Mouse (Mus musculus) ES-CJ7 (cell line): ENCODE data around the gene Ngdn.
"Not testable (repeated sequence)": the region's sequence is repeated elsewhere in the genome, so short reads cannot be mapped to it uniquely, and the experiment has no call there.

Experiments
- DNase-seq: peaks from one replicate; pipeline ENCODE4 v3.0.0; 2011; ENCODE audit warnings: low read depth, low spot score

The Ngdn gene

GRCm38 (mm10) chr14:55014991-55015766 is at the start of gene Ngdn:
Ngdn (plus strand) TSS chr14:55015454.
- peak; percentile 100 for DNase-seq

DNA sequence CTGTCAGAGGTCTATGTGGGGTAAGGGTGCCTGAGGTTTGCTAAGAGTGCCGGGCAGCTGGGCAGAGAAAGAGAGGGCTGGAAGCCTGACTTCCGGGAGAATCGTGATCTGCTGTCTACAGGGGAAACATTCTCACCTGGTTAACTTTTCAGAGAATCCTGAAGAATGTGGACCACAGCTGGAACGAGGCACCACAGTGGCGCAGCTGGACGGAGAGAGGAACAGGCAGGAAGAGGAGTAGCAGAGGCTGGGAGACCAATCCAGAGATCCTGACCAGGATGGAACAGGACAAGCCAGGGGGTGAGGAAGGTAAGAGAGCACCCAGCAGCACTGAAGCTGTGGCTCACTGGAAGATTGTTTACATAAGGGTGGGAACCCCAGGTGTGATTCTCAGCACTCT is 49.6 kb upstream of the Ngdn start:
- DNase-seq, result no peak

GRCm38 (mm10) chr14:54966320-54966977 is 48.8 kb upstream of the Ngdn start, which contains the start of gene Myh6:
Myh6 (minus strand) TSS chr14:54966927.
- no peak for DNase-seq

- DNase-seq, result no peak
Measured at GRCm38 (mm10) chr14:54967874-54968273, 47.4 kb upstream of the Ngdn start.

DNA sequence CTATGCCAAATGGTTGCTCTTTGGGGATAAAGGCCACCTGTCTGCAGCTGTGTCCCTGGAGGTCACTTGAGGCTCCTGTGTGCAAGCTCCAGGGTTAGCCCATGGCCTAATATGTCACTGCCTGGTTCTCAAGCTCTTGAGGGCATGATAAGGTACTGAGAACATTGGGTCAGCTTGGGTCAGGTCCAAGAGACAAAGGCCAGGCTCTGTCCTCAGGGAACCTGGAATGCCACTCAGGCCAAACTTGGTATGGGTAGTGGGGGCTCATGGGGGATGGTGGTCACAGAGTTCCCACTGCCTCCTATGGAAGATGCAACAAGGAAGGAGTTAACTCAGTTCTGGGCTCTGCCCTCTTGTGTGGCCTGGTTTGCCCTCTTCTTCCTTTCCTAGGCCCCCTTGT is 46.9 kb upstream of the Ngdn start:
- DNase-seq, result no peak

DNA sequence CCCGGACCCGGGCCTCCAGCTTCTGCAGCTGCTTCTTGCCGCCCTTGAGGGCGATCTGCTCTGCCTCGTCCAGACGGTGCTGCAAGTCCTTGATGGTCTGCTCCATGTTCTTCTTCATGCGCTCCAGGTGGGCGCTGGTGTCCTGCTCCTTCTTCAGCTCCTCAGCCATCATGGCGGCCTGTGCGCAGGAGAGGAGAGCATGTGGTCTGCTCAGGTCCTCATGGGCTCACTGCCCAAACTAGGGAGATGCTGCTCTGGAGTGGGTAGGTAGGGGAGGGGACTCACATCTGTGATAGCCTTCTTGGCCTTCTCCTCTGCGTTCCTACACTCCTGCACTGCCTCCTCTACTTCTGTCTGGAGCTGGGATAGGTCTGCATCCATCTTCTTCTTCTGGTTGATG is 42.5 kb upstream of the Ngdn start:
- not testable (repeated sequence) for DNase-seq

GRCm38 (mm10) chr14:54974068-54974791 is 41.0 kb upstream of the Ngdn start:
- DNase-seq, result no peak

GRCm38 (mm10) chr14:54976633-54977032 is 38.6 kb upstream of the Ngdn start, which contains the start of gene Gm17428:
Gm17428 (plus strand) TSS chr14:54976933.
- DNase-seq, result no peak

DNA sequence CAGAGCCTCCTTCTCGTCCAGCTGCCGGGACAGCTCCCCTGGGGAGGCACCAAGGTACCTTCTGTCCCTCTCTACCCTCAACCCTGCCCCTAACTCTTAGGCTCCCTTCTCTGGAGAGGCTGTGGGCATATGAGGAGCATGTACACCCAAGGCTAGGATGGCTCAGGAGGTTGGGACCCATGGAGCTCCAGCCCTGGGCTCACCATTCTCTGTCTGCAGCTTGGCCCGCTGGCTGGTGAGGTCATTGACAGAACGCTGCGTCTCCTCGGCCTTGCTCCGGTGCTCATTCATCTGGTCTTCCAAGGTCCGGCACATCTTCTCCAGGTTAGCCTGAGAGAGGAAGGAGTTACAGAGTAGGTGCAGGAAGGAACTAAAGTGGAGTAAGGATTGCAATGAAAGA is 36.6 kb upstream of the Ngdn start:
- DNase-seq, result no peak

DNA sequence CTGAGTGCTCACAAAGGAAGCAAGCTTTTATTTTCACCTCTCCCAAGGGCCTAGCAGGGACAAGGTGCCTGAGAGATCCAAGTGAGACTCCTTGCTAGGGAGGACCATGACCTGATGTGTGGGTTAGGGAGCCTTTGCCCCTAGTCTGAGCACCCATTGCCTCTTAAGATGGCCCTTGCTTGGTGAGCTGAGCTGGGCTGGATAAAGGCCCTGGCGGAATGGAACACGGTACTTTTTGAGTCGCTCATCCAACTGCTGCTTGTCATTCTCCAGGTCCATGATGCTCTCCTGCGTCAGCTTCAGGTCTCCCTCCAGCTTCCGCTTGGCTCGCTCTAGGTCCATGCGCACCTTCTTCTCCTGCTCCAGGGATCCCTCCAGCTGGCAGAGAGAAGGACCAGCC is 33.3 kb upstream of the Ngdn start:
- DNase-seq, result no peak

DNA sequence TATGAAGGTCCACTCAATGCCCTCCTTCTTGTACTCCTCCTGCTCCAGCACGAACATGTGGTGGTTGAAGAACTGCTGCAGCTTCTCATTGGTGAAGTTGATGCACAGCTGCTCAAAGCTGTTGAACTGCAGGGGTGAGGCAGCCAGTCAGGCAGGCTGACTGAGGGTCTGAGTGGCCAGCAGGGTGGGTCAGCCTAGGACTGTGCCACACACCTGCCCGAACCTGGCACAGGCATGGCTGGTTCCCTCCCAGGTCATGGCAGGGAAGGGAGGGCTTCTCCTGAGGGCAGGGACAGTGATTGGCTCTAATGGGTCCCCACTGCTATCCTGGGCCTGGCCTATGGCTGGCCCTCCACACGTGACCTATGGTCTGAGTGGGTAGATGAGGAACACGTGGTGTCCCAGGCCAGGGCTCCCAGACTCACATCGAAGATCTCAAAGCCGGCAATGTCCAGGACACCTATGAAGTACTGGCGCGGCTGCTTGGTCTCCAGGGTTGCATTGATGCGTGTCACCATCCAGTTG is 26.8 kb upstream of the Ngdn start:
- not testable (repeated sequence) for DNase-seq

DNA sequence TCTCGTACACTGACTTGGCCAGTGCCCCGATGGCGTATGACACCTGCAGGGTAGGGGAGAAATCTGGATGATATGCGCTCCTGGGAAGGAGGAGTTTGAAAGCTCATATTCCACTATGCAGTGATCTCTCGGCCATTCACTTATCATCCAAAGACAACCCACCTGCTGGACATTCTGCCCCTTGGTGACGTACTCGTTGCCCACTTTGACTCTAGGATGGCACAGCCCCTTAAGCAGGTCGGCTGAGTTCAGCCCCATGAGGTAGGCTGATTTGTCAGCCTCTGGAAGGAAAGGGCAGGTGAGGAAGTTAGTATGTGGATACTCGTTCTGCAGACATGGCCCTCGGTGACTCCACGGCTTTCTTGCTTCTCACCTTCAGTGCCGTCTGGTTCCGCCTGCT is 26.4 kb upstream of the Ngdn start:
- DNase-seq, result no peak

- DNase-seq, result no peak
Measured at GRCm38 (mm10) chr14:54989886-54990441, 25.3 kb upstream of the Ngdn start.

- no peak for DNase-seq
Measured at GRCm38 (mm10) chr14:54992196-54992595, 23.1 kb upstream of the Ngdn start.

GRCm38 (mm10) chr14:54993636-54994035 is 21.6 kb upstream of the Ngdn start:
- no peak for DNase-seq

GRCm38 (mm10) chr14:54994136-54994868 is 21.0 kb upstream of the Ngdn start, which contains the start of gene Myh7:
Myh7 (minus strand) TSS chr14:54994626.
- no peak for DNase-seq

DNA sequence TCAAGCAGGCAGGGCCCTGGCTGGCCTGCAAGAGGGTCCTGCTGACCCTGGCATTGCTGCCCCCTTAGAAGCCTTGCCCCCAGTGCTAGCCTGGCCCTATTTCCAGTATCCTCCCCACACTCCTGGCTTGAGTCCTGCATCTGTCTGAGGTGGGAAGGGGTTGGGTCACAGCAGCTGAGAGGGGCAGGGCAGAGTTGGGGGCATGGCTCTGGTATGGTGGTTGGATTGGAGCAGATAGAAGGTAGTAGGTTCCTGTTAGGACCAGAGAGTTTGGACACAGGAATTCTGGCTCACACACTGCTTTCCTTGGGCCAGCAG is 20.4 kb upstream of the Ngdn start:
- no peak for DNase-seq

- no peak for DNase-seq
Measured at GRCm38 (mm10) chr14:54995457-54996138, 19.7 kb upstream of the Ngdn start.

DNA sequence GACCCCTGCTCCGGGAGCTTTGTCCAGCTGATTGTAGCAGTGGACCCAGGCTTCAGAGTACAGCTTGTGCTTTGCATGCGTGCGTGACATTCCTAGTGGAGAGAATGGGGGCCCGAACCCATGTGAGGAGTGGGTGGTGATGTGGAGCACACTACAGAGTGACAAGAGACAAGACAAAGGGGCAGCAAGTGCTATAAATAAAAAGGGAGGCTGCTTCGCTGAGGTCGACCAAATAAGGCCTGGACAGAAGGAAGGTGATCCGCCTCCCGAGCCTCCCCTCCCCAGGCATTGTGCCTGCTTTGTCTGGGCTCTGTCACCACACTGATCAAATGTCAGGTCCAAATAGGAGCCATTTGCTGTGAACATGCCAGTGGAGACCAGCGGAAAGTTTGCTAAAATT is 18.5 kb upstream of the Ngdn start:
- DNase-seq, result no peak

GRCm38 (mm10) chr14:54997297-54997696 is 18.0 kb upstream of the Ngdn start:
- DNase-seq, result no peak

GRCm38 (mm10) chr14:54998680-54999079 is 16.6 kb upstream of the Ngdn start:
- DNase-seq, result no peak
